Mouse (Mus musculus): ENCODE results near the gene Eva1b.

- TF ChIP-seq CTCF (conservative IDR thresholded peaks at IDR 0.05; ENCODE audit: insufficient read depth, insufficient read length, low read depth, low read length) (no peak), POLR2A (IDR thresholded peaks at IDR 0.05; ENCODE audit: low read depth, low read length) (no peak)
These were observed 26.3 kb downstream of the Eva1b start for GRCm38 (mm10) chr4:126173800-126174199.
